In the genomic region with DNA sequence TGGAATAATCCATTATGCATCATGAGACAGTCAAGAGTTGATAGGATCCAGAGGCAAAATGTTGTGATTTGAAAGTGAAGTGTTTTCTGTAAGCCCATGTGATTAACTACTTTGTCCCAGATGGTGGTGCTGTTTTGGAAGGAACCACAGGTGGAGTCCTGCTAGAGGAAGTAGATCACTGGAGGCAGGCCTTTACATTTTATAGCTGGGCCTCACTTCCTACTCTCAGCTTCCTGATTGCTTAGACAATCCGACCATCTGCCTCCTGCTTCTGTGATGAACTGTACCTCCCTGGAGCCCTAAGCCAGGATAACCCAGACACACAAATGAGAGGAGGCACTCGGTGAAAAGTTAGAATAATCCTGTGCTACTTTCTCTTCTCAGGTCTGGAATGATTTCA, we compare ENCODE assay signal across 1 mouse cellular context.
A peak's percentile ranks its signal among the peaks of the same experiment; 100 is the strongest.
TF ChIP-seq lines count a peak whose summit lies in the region.

No protein-coding gene starts in this region.

TF ChIP-seq in MEL, 35 proteins besides CTCF, POLR2A, EP300 and RAD21:
- TF ChIP-seq MAZ (IDR thresholded peaks at IDR 0.05; ENCODE audit: low read depth, low read length) = peak; percentile 34; the same call in 1 of the 2 replicates
- 0 out of 2 replicates have a peak, but pooled peaks have one; percentile 34 for TF ChIP-seq RCOR1 (IDR thresholded peaks at IDR 0.05; ENCODE audit: low read depth, low read length)
- peak; percentile 37 for TF ChIP-seq SMC3 (IDR thresholded peaks at IDR 0.05; ENCODE audit: low read depth, low read length)
- TF ChIP-seq USF1 (IDR thresholded peaks at IDR 0.05; ENCODE audit: low read depth, low read length) = peak; percentile 64; the same call in 1 of the 2 replicates
- TF ChIP-seq USF2 (IDR thresholded peaks at IDR 0.05; ENCODE audit: borderline replicate concordance in 1 of 2, insufficient read depth in 1 of 2, low read depth in 1 of 2, low read length in 2 of 2) = no peak
- TF ChIP-seq ELF1 (IDR thresholded peaks at IDR 0.05; ENCODE audit: low read depth, low read length) = peak; percentile 86
- no peak for TF ChIP-seq ZNF384 (IDR thresholded peaks at IDR 0.05; ENCODE audit: low read depth, low read length)
- no peak for TF ChIP-seq MYB (IDR thresholded peaks at IDR 0.05; ENCODE audit: low read depth, low read length)
- TF ChIP-seq MXI1 (IDR thresholded peaks at IDR 0.05; ENCODE audit: low read depth, low read length) = peak; percentile 54; the same call in 1 of the 2 replicates
- TF ChIP-seq NRF1 (IDR thresholded peaks at IDR 0.05; ENCODE audit: insufficient read depth, low read depth, low read length, poor library complexity, severe bottlenecking) = no peak
- peak; percentile 59 for TF ChIP-seq NELFE (IDR thresholded peaks at IDR 0.05; ENCODE audit: low read depth, low read length)
- TF ChIP-seq ZMIZ1 (IDR thresholded peaks at IDR 0.05; ENCODE audit: low read depth, low read length) = no peak
- TF ChIP-seq HCFC1 (IDR thresholded peaks at IDR 0.05; ENCODE audit: low read depth, low read length) = peak; percentile 72
- TF ChIP-seq ZKSCAN1 (IDR thresholded peaks at IDR 0.05; ENCODE audit: low read depth, low read length) = no peak
- peak; percentile 30; the same call in 1 of the 2 replicates for TF ChIP-seq KAT2A (conservative IDR thresholded peaks at IDR 0.05; ENCODE audit: low read depth, low read length)
- peak; percentile 42; the same call in 1 of the 2 replicates for TF ChIP-seq ETS1 (IDR thresholded peaks at IDR 0.05; ENCODE audit: low read depth, low read length)
- TF ChIP-seq ZC3H11A (IDR thresholded peaks at IDR 0.05; ENCODE audit: low read depth, low read length) = peak; percentile 19; the same call in 1 of the 2 replicates
- 0 out of 2 replicates have a peak, but pooled peaks have one; percentile 12 for TF ChIP-seq TCF12 (IDR thresholded peaks at IDR 0.05; ENCODE audit: low read depth, low read length)
- TF ChIP-seq SIN3A (IDR thresholded peaks at IDR 0.05; ENCODE audit: low read length) = peak; percentile 54
- TF ChIP-seq MYC (IDR thresholded peaks at IDR 0.05; ENCODE audit: low read depth, low read length) = peak; percentile 70; the same call in 1 of the 2 replicates
- no peak for TF ChIP-seq POLR2AphosphoS5 (IDR thresholded peaks at IDR 0.05; ENCODE audit: borderline replicate concordance, low read depth, low read length)
- no peak for TF ChIP-seq BHLHE40 (IDR thresholded peaks at IDR 0.05; ENCODE audit: borderline replicate concordance, low read depth, low read length)
- no peak for TF ChIP-seq E2F4 (IDR thresholded peaks at IDR 0.05; ENCODE audit: borderline replicate concordance, low read depth, low read length)
- peak; percentile 68 for TF ChIP-seq TBP (IDR thresholded peaks at IDR 0.05; ENCODE audit: low read depth, low read length)
- TF ChIP-seq GABPA (IDR thresholded peaks at IDR 0.05; ENCODE audit: low read depth, low read length) = no peak
- peak; percentile 81 for TF ChIP-seq MAX (IDR thresholded peaks at IDR 0.05; ENCODE audit: low read length)
TF ChIP-seq in MEL: peak in this region for 16.
